Mouse (Mus musculus) lung, embryonic 15.5 days (tissue): Measurements from ENCODE around the gene Med7. TPM values are rescaled to one million over a fixed set of nuclear protein-coding genes. Genes with fewer than 3 reads are reported as not detected.

ENCODE experiments used
- ATAC-seq: fragments of 200-750 bp; cut with Nextera tagmentation; 2 replicates; pipeline ENCODE4 v1.8.0; 2017; ENCODE audit warnings: moderate number of reproducible peaks, borderline replicate concordance; ENCODE audit not compliant: low FRiP score, low TSS enrichment; ENCODE audit errors: extremely low read depth
- H3K27ac ChIP-seq: fragments of 300-500 bp; sonication (generic); 2 replicates; pipeline ENCODE4 v1.5.1; 2015; ENCODE audit warnings: moderate library complexity, mild to moderate bottlenecking, inconsistent platforms
- H3K27me3 ChIP-seq: fragments of 300-500 bp; sonication (generic); 2 replicates; pipeline ENCODE4 v1.6.1; 2015; ENCODE audit warnings: inconsistent platforms
- H3K36me3 ChIP-seq: fragments of 300-500 bp; sonication (generic); 2 replicates; pipeline ENCODE4 v1.6.1; 2015; ENCODE audit warnings: inconsistent platforms
- H3K4me1 ChIP-seq: fragments of 300-500 bp; sonication (generic); 2 replicates; pipeline ENCODE4 v1.6.1; 2015; ENCODE audit warnings: inconsistent platforms
- H3K4me2 ChIP-seq: fragments of 300-500 bp; sonication (generic); 2 replicates; pipeline ENCODE4 v1.6.1; 2015; ENCODE audit warnings: inconsistent platforms, mild to moderate bottlenecking, moderate library complexity
- H3K4me3 ChIP-seq: fragments of 300-500 bp; sonication (generic); 2 replicates; pipeline ENCODE4 v1.5.1; 2015; ENCODE audit warnings: mild to moderate bottlenecking, inconsistent platforms
- H3K9ac ChIP-seq: fragments of 300-500 bp; sonication (generic); 2 replicates; pipeline ENCODE4 v1.6.1; 2015; ENCODE audit warnings: inconsistent platforms
- H3K9me3 ChIP-seq: fragments of 300-500 bp; sonication (generic); 2 replicates; pipeline ENCODE4 v1.6.1; 2016; ENCODE audit warnings: inconsistent platforms
- WGBS: fragments of 180-500 bp; shearing (Covaris S2); methylation state at CpG from one replicate; pipeline ENCODE4 v1.1.7; 2015; 5-methylcytosine and 5-hydroxymethylcytosine counted together
- polyA plus RNA-seq: library from polyadenylated mRNA; unstranded; fragments of >200 nt; fragmentation: Nextera tagmentation; extraction: Ambion mirVana; gene quantifications from 2 replicates; pipeline ENCODE4 v1.2.1, GENCODE M21; 2015

Gene Med7
- polyA plus RNA-seq, 1 experiment from 2014 or later = 68.5 TPM

DNA sequence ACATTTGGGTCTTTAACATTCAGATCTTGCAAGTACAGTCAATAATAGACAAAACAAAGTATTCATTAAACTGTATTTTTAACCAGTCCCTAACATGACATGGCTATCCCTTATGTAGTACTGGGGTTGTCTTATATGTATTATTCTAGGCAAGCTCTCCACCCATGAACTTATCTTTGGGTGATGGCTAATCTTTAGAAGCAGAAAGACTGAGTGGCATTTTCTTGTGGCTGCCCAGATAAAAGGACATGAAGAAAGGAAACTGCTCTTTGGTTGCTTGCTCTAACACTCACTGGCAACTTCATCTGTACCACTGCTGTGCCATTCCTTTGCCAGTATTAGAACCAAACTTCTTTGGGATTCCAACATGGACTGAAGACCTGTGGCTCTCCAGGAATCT, 1.4 kb upstream of the Med7 start:
- no peaks in the 10 kb centered on the region; the same call in 1 of the 2 replicates for H3K27me3 ChIP-seq

DNA sequence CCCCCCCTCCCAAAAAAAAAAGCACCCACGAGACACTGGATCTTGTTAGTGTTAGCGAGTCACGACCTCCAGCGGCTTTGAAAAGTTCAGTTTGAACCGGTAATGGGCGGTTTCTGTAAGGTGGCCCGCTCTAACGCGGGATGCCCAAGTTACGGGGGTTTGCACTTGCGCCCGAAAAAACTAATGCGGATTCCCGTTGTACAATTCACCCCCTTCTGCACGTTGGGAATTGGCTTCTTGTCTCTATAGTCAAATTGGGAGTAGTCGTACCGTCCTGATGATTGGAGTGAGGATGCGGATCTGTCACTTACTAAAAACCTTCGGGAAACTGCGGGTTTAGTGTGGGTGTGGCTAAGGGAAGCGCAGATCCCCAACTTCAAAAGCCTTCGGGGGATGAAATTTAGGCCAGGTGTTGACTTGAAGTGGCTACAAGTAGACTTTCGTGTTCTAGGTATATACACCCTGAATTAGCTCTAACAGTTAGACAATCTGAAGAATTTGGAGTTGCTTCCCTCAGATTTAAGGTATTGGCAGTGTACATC, 805 bp downstream of the Med7 start:
- WGBS = 1% methylated on average over 23 of the region's 23 CpGs
- ATAC-seq = peak; percentile 19; the same call in 1 of the 2 replicates
- H3K27ac ChIP-seq = peak overlapping the region; percentile 94; the same call in 1 of the 2 replicates

More for the DNA sequence above, 1.4 kb upstream of the Med7 start:
- ATAC-seq = no peak
- Histone ChIP-seq H3K4me2 (no peak overlapping the region), H3K9ac (no peak overlapping the region), H3K4me1 (peaks cover 3% of the 10 kb centered on the region), H3K36me3 (peaks cover 3% of the 10 kb centered on the region; the same call in 1 of the 2 replicates), H3K27ac (no peak overlapping the region), H3K4me3 (no peak overlapping the region), H3K9me3 (no peaks in the 10 kb centered on the region)

DNA sequence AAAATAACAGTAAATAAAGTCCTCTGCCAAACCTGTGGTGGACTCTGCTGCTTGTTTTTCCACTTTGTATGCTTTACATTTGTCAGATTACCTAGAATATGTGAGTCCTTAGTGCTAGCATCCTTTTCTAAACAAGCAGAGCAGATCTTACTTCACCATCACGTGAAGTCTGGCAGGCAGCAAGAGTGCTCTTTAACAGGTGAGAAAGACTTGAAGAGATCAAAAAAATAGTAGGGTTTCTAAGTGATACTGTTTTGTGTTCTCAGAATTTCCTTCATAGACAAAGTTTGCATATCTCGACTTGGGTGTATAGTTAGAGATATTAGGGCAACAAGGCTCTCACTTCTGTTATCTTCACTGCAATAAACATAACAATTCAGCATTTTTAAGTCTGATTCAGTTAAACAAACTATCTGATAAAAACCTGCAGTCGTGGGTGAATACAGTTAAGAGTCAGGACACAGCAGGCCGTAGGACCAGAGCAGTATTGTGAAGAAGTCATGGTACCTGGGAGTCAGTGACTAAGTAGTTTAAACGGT, 2.3 kb downstream of the Med7 start:
- Histone ChIP-seq H3K4me1 (peaks cover 3% of the 10 kb centered on the region), H3K4me2 (no peak overlapping the region), H3K36me3 (peaks cover 19% of the 10 kb centered on the region), H3K27me3 (no peaks in the 10 kb centered on the region; the same call in 1 of the 2 replicates), H3K27ac (no peak overlapping the region), H3K9ac (no peak overlapping the region), H3K4me3 (no peak overlapping the region), H3K9me3 (no peaks in the 10 kb centered on the region)
- ATAC-seq = no peak
- WGBS = 79% methylated on average over 5 of the region's 5 CpGs

More for the DNA sequence above, 805 bp downstream of the Med7 start:
- Histone ChIP-seq H3K36me3 (peaks cover 15% of the 10 kb centered on the region), H3K4me3 (peak overlapping the region; percentile 100), H3K9me3 (no peaks in the 10 kb centered on the region), H3K4me2 (peak overlapping the region; percentile 74), H3K9ac (peak overlapping the region; percentile 97), H3K4me1 (peaks cover 3% of the 10 kb centered on the region), H3K27me3 (no peaks in the 10 kb centered on the region; the same call in 1 of the 2 replicates)

DNA sequence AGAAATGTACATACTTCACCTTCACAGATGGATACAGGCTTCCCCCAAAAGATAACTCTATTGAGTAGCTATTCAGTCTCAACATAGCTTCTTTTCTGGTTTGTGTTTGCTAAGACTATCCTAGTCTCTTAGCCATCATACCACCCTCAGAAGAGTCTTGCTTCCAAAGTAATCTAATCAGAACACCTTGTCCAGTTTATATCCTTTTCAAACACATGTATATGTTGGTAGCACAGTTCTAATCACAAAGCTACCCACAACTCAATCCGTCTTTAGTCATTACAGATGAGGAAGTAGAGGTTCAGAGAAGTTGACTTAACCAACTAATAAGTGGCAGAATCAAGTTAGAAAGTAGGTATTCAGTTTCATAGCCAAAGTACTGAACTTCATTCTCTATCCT, 5.0 kb downstream of the Med7 start:
- peaks cover 19% of the 10 kb centered on the region for H3K36me3 ChIP-seq
- no peaks in the 10 kb centered on the region for H3K9me3 ChIP-seq
- H3K9ac ChIP-seq = no peak overlapping the region
- ATAC-seq = no peak
- H3K4me2 ChIP-seq = no peak overlapping the region
- H3K4me1 ChIP-seq = peaks cover 3% of the 10 kb centered on the region
- no peak overlapping the region for H3K27ac ChIP-seq
- H3K4me3 ChIP-seq = no peak overlapping the region
- WGBS = 92% methylated on average over 1 of the region's 1 CpGs
- no peaks in the 10 kb centered on the region for H3K27me3 ChIP-seq

DNA sequence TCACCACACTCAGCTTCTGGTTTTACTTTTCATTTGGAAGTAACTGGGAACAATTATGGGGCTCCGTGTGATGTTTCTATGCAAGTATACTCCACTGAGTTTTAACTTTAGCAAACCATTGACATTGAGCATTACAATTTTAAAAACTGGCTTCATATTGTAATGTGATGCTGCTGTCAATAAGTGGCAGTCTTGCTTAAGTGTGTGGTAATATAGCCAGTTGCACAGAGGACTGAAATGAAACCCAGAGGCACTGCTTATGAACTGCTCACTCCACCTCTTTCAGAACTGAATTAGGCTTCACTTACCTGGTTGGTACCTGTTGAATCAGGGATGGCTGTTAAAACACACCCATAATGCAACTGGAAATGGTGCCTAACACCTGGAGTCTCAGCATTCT, 6.4 kb downstream of the Med7 start:
- WGBS = 88% methylated on average over 1 of the region's 1 CpGs
- H3K4me1 ChIP-seq = no peaks in the 10 kb centered on the region
- no peak for ATAC-seq

DNA sequence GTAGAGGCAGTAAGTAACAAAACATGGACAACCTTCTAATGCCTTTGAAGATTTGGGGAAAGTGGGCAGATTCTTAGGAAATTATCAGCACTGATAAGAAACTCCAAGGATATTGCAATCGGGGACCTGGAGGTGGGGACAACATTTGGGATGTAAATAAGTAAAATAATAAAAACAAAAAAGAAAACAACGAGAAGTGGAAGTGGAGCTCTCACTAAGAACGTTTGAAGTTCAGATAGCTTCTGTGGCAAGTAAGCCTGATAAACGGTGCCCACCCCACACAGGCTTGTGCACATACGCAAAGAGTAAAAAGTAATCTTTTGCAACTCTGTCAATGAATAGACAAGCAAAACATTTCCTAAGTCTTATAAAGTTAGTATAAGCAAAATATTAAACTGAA, 7.3 kb downstream of the Med7 start:
- no peaks in the 10 kb centered on the region for H3K9me3 ChIP-seq
- H3K4me2 ChIP-seq = no peak overlapping the region
- H3K9ac ChIP-seq = no peak overlapping the region
- no peak for ATAC-seq
- H3K27me3 ChIP-seq = no peaks in the 10 kb centered on the region
- WGBS = 80% methylated on average over 5 of the region's 5 CpGs
- no peak overlapping the region for H3K27ac ChIP-seq
- H3K4me3 ChIP-seq = no peak overlapping the region
- no peaks in the 10 kb centered on the region for H3K4me1 ChIP-seq
- peaks cover 19% of the 10 kb centered on the region for H3K36me3 ChIP-seq

More for the DNA sequence above, 6.4 kb downstream of the Med7 start:
- Histone ChIP-seq H3K4me3 (no peak overlapping the region), H3K36me3 (peaks cover 19% of the 10 kb centered on the region), H3K27me3 (no peaks in the 10 kb centered on the region), H3K9me3 (no peaks in the 10 kb centered on the region), H3K9ac (no peak overlapping the region), H3K27ac (no peak overlapping the region), H3K4me2 (no peak overlapping the region)

DNA sequence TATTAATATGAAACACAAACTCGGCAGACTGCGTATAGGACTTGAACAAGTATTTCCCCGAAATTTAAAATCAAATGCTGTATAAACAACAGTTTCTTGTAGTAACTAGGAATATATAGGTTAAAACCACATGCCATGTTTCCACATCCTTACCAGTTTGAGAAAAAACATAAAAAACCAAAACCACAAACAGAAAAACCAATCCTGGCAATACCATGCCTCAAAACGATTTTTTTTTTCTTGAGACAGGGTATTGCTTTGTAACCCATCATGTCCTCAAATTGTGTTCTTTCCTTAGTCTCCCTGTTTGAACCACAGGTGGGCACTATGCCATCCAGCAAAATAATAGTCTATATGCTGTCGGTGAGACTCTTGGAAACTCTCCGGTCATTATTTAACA, 9.4 kb downstream of the Med7 start:
- H3K4me3 ChIP-seq = no peak overlapping the region
- no peaks in the 10 kb centered on the region for H3K9me3 ChIP-seq
- no peaks in the 10 kb centered on the region for H3K27me3 ChIP-seq
- H3K4me1 ChIP-seq = no peaks in the 10 kb centered on the region
- no peak for ATAC-seq
- H3K9ac ChIP-seq = no peak overlapping the region
- no peak overlapping the region for H3K4me2 ChIP-seq
- 88% methylated on average over 6 of the region's 6 CpGs for WGBS
- H3K36me3 ChIP-seq = peaks cover 13% of the 10 kb centered on the region
- H3K27ac ChIP-seq = no peak overlapping the region

DNA sequence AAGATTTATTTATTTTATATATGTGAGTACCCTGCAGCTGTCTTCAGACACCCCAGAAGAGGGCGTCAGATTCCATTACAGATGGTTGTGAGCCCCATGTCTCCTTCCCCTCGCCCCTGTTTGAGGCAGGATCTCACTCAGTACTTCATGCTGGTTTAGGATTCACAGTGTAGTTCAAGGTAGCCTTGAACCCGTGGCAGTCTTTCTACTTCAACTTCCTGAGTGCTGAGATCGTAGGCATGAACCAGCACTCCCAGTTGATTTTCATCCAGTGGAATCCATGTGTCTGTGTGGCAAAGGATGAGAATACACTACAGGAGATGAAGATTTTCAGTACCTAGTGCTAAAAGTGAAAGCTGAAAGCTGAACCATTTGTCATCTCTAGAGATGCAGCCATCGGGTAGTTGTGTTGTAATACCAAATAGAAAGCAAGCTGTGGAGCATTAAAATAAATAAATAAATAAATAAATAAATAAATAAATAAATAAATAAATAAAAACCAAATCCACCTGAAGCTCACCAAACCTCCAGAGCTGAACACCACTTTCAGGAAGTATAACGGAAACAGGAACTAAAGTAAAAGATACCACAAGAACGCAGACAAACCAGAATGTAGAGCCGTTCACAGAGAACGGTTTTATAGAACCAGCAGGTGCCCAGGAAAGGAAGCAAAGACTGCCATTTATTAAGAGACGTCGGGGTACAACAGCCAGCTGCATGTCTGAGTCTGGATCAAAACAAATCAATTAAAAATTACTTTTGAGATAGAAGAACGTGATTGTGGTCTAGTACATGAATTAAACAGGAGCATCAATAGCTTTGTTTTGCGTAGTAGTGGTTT, 11.1 kb downstream of the Med7 start:
- no peaks in the 10 kb centered on the region for H3K27me3 ChIP-seq
- H3K4me1 ChIP-seq = no peaks in the 10 kb centered on the region
- H3K4me2 ChIP-seq = no peak overlapping the region
- no peak overlapping the region for H3K9ac ChIP-seq
- ATAC-seq = no peak
- WGBS = 72% methylated on average over 13 of the region's 13 CpGs
- no peaks in the 10 kb centered on the region for H3K9me3 ChIP-seq
- H3K36me3 ChIP-seq = peaks cover 3% of the 10 kb centered on the region; the same call in 1 of the 2 replicates
- H3K4me3 ChIP-seq = no peak overlapping the region
- no peak overlapping the region for H3K27ac ChIP-seq

DNA sequence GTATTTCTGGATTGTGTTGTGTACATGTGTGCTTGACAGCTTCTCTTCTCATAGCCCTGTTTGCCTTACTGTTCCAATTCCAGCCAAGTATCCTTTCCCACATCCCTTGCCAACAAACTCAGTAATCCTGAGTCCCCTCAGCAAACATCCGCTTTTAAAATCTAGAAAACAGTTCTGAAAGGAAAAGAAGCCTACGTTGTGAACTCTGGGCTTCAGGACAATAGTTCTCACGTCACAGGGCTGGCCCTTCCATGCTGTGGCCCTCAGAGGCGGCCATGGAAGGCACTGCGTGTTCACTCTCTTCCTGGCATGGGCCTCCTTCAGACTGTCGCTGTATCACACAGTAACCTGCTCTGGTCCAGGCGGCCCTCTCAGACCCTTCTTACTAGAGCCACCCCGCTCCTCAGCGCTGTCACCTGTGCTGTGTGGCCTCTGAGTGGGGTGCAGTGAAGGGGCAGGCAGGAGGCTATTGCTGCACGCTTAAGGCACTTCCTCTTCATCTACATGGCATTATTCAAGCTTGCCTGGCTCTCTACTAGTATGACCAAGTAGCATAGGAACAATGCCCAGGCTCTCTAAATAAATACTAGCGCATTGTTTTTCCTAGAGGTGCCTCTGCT, 12.8 kb downstream of the Med7 start:
- Histone ChIP-seq H3K4me1 (no peaks in the 10 kb centered on the region), H3K4me2 (no peak overlapping the region), H3K27ac (no peak overlapping the region), H3K27me3 (no peaks in the 10 kb centered on the region), H3K4me3 (no peak overlapping the region), H3K36me3 (no peaks in the 10 kb centered on the region), H3K9me3 (no peaks in the 10 kb centered on the region), H3K9ac (no peak overlapping the region)
- 70% methylated on average over 11 of the region's 11 CpGs for WGBS
- ATAC-seq = no peak

DNA sequence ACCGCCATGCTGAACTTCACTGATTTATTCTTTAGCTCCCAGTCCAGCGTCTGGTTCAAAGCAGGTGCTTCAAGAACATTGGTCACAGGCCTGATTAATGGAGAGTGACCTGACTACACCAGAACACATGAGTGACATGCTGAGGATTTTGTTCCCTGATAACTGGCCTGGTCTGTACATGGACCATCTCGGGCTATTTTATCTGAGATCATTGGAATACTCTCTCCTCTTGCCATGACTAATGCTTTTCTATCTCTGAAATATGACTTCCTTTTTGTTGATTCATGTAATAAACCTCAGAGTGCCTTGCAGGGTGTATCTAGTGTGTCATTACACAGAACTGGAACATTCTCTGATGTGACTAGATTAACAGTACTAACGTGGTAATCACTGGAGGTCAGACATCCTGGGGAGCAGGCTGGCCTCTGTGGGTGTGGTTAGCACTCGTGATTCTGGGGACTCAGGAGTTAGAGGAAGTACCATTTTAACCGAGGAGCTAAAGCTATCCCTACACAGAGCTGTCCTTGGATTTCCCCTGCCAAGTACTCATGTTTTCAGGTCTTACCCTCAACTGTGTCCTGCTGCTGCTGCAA, 17.8 kb downstream of the Med7 start, which contains the start of gene Havcr2:
Havcr2 (plus strand) TSS at position 483 of the 593 bp plus-strand sequence.
- no peaks in the 10 kb centered on the region for H3K9me3 ChIP-seq
- no peak within 1 kb of the TSS for H3K4me2 ChIP-seq
- no peak within 1 kb of the TSS for H3K9ac ChIP-seq
- no peak for ATAC-seq
- H3K4me3 ChIP-seq = no peak within 1 kb of the TSS
- H3K27ac ChIP-seq = no peak within 1 kb of the TSS
- 63% methylated on average over 6 of the region's 6 CpGs for WGBS
- no peaks in the 10 kb centered on the region for H3K27me3 ChIP-seq
- H3K4me1 ChIP-seq = no peaks in the 10 kb centered on the region
- no peaks in the 10 kb centered on the region for H3K36me3 ChIP-seq

DNA sequence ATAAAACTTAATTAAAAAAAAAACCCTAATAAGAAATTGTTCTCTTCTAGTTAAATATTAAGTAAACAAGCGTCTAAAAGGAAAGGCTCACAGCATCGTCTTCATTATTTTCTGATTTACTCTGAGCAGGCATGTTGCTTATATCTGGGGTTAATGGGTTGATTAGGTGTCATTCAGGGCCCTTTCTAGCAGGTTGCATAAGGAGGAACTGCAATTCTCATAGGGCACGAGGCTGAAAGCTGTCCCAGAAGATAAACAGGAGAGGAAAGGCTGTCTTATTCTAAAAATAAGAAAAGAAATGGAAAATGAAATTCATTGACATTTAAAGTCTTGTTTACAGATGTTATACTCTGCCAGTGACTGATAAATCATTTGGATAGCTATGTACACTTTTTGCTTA, 23.2 kb downstream of the Med7 start:
- WGBS = 64% methylated on average over 3 of the region's 3 CpGs

More for the DNA sequence above, 23.2 kb downstream of the Med7 start:
- H3K27ac ChIP-seq = no peak overlapping the region
- H3K36me3 ChIP-seq = no peaks in the 10 kb centered on the region
- no peaks in the 10 kb centered on the region for H3K4me1 ChIP-seq
- no peaks in the 10 kb centered on the region for H3K27me3 ChIP-seq
- H3K4me3 ChIP-seq = no peak overlapping the region
- no peak for ATAC-seq
- no peaks in the 10 kb centered on the region for H3K9me3 ChIP-seq
- no peak overlapping the region for H3K4me2 ChIP-seq
- no peak overlapping the region for H3K9ac ChIP-seq
